Mouse (Mus musculus): ENCODE measurements at regions not wholly inside any gene's neighbourhood (a gene's known extent, or its start where the extent isn't known, plus 50 kb on each side); places are given as distances from the start of the nearest gene placed in this dataset.
A peak's percentile ranks its signal among the peaks of the same experiment; 100 is the strongest.

DNA sequence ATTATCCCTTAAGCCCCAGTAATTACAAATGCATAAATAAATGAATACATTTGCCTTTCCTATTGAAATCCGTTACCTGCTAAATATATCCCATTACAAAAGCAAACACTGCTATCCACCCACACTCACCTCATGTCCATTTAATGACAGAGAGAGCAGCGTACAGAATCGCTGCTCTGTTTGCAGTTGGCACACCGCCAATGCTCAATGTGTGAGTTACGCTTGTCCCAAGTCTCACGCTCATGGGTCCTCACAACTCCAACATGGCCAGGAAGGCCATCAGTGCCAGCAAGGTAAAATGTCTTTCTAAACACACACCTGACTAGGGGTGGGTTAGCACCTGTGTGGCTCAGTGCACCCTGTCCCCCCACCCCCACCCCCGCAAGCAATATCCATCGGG, 150.0 kb upstream of the Igsf21 start:
- no peak for DNase-seq

DNA sequence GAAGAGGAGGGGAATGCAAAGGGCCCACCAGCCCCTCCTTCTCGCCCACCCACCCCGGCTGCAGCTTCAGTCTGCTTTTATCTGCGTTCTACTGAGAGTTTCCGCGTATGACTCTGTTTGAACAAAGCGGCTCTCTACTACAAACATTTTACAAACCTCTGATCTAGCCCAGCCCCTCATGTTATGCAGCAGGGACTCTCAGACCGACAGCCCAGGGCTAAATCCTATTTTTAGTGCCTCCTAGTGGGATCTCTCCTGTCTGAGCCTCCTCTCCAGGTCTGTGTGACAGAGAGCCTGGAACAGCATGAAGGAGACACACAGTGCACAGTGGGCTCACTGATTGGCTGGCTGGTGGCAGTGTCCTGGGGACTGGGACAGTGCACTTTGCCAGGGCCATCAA, 145.7 kb upstream of the Igsf21 start:
- no peak for DNase-seq

DNA sequence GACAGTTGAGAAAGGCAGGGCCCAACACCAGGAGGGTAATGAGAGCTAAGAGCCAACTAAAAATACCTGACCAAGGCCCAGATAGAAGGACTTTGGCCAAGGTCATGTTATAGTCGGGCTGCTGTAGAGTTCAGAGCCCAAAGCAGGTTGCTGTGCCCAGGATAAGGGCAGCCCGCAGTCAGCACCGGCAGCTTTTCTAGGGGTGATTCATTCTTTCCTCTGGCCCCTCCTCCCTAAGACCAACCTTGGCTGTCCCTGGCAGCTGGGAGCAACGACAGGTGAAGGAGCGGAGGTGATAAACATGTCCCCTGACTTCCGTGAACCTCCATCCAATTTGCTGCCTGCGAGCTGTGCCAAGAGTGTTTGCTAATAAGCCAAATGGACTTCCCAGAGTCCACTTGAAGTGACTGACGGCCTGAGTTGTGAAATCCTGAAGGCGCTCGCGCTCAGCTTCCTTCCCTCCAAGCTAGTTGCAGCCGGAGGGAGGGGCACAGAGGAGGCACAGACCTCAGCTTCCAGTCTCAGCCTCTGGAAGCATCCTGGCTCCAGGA, 144.2 kb upstream of the Igsf21 start:
- DNase-seq, result no peak

DNA sequence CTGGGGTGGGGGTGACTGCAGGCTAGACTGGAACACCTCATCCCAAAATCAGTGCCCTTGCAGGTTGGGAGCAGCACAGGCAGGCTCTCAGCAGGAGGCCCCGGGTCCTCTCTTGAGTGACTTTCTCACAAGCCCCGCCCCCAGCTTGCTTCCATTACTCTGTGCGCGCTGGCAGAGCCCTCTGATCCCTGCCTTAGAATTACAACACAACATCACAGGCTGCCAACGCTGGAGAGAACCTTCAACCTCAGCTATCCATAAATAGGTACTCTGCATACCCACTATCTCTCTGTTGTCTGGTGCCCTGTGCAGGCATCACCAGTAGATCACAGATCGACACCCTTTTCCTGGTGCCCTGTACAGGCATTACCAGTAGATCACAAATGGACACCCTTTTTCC, 139.1 kb upstream of the Igsf21 start:
- DNase-seq, result no peak

DNA sequence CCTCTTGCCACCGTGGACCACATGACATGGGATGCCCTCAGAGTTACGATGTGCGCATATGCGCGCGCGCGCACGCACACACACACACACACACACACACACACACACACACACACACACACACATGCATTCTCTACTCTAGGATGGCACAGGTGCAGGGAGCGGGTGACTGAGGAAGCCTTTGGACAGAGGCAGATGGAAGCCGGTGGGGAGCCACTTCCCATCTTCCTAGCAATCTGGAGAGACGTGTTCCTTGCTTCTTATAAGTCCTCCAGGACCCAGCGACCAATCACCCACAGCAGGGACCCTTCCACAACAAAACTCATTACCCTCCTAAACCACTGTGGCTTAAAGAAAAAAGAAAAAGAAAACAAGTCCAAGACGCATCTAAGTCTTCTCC, 138.6 kb upstream of the Igsf21 start:
- DNase-seq, result no peak

DNA sequence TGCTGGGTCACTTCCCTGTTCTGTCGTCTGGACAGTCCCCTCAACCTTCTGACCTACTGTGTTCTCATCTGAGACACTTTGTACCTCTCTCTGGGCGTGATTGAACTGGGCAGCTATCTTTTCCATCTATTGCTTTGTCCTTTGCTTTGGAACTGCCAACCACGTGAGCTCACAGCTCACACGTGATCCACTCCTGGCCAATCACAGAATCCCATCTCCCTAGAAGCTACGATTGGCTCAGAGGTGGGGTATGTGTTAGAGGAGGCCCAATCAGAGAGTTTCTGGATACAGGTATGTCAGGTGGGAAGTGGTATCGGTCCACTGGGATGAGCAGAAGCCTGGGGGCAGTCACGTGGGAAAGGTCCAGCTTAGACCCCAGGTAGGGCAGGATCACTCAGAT, 137.0 kb upstream of the Igsf21 start:
- DNase-seq, result no peak

DNA sequence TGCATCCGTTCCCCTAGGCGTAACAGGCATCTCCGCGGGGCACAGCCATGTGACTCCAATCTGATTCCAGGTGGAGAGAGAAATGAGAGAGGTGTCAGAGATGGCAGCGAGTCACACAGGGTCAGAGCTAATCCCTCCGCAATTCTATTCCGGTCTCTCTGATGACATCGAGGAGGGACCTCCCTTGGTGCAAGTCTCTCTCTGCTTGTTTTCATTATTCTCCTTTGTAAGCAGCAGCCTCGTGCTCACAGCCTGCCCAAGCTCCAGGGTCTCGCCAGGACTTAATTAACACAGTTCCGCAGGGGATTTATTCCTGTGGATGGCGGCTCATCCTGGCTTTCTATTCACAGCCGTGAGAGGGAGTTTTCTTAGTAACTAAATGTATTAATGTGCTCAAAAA, 134.1 kb upstream of the Igsf21 start:
- no peak for DNase-seq

DNA sequence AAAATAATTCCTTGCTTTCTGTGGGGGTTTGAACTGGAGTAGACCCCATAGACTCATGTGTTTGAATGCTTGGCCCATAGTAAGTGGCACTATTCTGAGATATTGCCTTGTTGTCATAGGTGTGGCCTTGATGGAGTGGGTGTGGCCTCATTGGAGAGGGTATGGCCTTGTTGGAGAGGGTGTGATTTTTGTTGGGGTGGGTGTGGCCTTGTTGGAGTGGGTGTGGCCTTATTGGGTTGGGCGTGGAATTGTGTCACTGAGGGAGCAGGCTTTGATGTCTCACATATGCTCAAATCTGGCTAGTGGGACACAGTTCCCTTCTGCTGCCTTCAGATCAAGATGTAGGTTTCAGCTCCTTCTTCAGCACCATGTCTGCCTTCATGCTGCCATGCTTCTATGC, 131.4 kb upstream of the Igsf21 start:
- DNase-seq, result no peak

DNA sequence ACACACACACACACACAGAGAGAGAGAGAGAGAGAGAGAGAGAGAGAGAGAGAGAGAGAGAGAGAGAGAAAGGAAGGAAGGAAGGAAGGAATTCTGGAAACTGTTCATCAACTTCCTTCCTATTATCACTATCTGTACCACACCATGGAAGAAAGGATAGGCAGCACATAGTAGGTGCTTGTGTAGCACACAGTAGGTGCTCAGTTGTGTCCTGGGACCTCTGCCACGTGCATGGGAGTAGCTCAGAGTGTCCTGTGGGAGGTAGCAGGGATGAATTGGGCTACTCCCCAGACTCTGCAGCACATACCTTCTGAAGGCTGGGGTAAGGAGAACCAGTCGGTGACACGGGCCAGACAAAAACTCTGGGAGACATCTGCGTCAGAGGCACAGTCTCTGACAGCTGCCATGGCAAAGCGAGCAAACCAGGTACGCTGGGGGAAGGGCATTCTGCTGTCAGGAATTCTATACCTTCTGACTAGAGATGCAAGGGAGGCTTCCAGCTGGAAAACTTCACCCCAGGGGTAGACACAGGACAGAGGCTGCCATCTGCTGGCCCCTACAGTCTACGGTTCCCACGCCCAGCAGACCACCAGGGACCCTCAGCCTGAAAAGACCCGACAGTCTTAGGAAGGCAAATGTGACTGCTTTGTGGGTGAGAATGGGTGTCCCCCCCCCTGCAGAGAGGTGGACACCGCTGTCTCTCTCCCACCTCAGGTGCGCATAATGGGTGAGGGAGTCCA, 126.2 kb upstream of the Igsf21 start:
- DNase-seq, result no peak

DNA sequence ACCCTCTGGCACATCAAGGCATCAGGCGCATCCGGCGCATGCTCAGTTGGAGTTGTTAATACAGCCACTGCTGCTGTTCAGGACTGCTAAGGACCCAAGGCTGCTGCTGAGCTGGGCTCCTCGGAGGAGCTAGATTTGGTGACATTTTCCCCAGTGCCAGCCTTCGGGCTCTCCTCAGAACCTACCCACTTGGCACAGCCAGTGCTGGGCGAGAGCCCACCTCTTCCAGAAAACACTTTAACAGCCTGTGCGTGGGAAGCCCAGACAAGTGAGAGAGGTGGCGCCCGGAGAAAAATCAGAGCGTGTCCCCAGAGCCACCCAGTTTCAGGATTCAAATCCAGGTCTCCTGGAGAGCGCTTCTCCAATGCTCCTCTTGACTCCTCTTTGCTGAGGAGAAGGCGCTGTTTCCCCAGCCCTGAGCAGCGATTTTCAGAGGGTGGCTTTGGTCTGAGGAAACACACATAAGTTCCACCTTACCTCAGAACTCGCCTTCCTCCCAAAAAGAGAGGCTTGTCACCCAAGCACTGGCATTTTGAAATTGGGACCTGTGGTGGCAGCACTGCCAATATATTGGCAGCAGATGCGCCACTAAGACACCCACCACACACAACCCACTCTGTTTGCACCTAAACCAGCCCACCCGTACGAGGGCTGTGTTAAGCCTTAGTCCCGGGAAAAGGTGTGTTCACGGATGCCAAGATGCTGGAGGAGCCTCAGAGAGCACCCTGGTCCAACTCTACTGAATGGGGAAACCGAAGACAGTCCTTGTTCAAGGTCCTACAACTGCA, 125.0 kb upstream of the Igsf21 start:
- no peak for DNase-seq

DNA sequence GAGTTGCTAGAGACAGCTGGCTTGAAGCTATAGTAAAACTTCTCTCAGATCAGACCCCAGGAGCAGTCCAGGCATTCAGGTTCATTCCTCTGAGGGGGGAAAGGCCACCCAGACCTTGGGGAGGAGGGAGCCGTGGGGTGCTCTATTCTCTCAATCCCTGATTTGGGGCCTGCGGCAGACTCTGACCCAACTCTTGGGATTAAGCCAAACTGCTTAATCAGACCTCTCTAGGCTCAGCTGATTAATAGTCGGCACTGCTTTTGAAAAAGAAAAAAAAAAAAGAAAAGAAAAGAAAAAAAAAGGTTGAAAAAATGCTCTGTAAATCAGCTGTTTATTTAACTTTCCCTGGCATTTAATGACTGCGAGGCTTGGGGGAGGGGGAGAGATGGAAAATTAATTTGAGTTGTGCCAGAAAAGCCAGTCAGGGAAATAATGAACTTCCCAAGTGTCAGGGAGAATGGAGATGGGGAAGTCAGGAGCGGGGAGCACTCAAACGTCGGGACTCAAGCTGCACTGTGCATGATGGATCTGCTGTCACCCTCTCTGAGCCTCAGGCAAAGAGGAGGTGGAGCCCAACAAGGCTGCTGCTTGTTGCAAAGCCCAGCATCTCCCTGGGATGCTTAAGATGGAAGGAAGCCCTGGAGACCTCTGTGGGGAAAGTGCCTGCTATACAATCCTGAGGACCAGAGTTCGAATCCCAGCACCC, 120.5 kb upstream of the Igsf21 start:
- DNase-seq, result no peak

DNA sequence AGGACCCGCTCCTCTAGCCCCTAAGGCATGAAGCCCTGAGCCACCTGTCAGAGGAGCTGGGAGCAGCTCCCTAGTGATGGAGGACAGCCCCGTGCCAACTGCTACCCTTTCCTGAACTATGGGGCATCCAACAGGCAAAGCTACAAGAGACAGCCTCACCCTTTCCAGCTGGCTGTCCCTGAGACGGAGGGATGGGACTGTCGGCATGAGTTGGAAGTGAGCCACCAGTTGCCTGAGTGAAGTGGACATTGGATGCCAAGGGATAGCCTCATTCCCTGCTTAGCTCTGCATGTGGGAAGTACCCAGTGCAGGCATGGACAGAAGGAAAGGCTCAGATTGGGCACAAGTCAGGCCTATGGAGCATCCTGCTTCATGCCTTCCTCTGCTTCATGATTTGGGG, 112.3 kb upstream of the Igsf21 start:
- DNase-seq, result no peak

DNA sequence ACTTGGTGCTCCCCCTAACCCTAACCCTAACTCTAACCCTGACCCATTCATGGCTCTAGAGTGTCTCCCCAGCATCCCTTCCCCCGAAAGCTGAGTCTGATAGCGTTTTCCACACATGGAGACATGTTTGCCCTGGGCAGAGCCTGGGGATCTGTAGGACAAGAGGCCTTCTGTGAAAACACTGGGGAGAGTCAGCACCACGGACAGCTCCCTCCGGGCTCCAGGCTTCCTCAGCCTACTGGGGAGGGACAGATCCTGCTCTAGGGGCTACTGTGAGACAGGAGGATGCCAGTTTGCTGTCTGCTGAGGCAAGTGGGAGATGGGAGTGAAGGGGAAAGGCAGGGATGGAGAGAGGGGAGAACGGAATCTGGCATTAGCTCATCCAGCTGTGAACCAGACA, 111.5 kb upstream of the Igsf21 start:
- peak; percentile 37 to 45 for DNase-seq

DNA sequence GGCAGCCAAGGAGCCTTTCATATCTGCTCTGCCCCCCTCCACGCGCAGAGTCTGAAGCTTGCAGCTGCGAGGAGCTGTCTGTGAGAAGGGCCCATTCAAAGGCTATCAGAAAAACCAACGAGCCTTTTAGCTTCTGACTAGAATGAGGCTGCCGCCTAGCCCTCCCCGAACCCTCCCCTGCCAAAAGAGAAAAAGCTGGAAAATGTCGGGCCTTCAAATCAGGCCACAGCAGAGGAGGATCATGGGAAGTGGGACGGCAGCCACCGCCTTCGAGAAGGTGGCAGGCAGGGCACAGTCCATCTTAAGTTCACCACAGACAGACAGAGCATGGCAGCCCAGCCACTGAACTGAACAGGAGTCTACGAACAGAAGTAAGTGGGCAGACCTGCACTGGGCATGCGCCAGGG, 108.6 kb upstream of the Igsf21 start:
- DNase-seq, result no peak

DNA sequence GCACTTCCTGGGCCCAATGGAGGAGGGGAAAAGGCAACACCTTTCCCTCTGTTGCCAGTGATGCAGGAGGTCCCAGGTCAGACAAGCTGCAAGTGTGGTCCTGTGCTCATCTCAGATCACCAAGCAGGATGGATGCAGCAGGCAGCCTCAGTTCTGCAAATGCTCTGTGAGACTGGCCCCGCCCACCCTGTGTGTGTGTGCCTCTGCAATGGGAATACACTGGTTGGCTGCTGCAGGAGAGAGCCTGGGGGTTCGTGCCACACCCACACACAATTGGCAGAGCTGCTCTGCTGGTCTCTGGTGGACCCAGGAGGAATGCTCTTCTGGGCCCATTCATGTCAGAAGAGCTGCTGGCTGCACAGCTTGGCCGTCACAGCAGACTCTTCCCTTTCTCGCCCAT, 102.2 kb upstream of the Igsf21 start:
- DNase-seq, result no peak

DNA sequence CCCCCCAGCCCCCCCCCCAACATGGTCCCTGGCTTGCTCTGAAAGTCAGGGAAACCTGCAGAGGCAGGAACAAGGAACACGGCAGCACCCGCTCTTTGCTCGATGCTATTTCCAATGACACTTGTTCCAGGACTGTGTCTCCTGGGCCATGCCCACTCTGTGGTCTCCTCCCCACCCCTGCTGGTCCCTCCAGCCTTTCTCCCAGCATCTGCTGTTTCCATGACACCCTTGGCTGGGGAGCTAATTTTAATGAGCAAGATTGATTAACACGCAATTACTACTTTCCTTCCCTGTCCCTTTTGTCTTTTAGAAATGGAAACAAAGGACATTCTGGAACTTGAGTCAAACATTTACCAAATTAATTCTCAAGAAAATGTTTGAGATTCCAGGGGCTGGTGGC, 83.6 kb upstream of the Igsf21 start:
- no peak for DNase-seq

DNA sequence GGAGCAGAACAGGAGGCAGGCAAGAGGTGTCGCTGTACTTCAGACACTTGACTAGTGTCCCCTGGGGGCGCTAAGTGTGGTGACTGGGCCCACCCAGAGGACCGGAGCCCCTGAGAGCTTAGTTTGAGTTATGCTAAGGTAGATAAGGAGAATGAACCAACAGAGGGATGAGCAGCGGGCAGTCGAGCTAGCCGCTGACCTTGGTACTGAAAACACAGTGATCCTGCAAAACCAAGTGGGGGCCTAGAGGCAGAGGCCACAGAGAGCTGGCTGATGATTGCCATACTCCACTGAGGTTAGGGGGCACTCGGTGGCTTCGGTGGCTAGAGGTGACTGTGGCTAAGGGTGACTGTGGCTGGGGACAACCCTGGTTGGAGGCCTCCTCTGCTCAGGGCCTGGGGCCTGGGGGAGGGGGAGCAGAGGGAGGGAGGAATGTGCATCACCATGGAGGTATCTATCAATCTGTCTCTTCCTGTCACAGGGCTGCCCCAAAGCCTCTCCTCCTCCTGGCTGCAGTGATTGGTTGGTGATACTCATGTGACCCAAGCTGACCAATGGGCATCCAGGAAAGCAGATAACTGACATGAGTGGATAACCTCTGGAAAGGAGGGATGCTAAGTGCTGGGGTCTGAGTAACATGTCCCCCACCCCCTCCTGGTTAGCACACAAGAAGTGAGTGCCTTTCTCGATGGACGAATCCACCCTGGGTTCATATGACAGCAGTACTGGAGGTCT, 80.3 kb upstream of the Igsf21 start:
- DNase-seq, result no peak

DNA sequence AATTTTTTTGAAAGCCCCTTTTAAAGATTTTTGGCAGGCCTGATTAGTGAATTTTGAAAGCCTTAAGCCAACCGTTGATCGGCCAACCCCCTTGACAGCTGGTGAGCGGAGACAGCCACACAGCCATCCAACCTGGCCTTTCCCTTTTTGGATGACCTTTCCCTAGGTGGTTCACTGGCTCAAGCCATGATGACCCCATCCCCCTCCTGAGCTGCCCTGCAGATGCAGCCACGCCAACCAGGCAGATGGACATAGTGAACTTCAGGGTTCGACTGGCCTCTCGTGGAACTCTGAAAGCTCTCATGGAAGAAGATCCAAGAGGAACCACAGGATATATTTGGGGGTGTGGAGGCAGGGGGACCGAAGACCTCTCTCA, 79.1 kb upstream of the Igsf21 start:
- DNase-seq, result no peak

DNA sequence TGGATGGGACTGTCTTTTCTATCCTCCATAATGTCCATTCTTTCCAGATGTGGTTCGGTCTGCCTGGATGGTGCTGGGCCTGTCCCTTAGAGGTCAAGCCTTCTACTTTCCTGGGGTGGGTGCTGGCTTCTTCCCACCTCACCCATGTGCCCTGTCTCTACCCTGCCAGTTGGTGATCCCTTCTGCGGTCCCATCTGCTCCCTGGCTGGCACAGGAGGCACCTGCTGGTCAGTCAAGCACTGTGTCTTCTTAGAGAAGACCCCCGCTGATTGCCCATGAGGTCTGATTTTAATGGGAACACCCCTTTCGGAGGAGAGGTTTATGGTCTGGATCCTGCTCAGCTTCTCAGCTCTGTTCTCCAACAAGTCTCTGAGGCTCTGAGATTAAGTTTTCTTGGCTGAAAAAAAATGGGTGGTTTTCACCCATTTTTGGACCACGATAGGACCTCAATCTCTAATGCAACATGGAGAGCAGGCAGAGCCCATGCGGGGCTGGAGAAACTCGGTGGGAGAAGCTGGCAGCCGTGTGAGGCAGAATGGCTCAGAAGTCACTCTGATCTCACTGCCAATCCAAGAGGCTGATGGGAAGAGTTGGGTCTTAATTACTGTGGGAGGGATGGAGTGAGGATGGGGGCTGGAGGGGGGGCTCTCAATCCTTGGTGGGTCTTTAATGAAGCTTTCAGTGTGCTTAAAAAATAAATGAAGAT, 78.5 kb upstream of the Igsf21 start:
- DNase-seq, result no peak

DNA sequence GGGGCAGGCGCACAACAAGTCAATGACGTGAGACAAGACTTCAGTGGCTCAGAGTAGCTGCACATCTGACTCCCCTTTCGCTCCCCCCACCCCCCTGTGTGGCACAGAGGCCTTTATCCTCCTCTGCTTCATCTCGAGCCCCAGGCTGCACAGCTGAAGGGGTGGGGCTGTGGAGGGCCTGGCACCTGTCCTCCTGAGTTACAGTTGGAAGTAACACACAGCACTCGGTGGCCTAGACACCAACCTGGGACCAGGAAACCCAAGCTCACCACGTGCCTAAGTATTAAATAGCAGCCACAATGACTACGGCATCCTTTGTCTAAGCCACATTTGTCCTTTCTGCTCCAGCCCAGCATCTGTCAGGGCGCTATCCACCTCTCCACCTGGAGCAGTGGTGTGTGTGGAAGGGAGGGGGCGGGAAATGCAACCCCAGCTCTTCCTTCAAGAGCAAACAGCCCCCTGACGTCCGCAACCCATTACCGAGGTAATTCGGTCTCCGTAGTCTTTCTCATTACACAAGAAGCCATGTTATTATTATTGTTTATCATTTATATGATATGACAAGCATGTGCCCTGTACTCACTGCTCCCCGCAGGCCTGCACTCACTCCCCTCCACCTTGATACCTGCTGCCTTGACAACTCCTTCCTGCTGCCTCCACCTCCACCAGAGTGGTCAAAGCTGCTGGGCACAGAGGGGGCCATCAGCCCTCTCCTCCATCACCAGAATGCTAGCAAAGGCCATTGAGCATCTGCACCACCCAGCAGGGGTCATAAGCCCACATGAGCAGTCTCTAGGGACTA, 73.7 kb upstream of the Igsf21 start:
- DNase-seq, result no peak

DNA sequence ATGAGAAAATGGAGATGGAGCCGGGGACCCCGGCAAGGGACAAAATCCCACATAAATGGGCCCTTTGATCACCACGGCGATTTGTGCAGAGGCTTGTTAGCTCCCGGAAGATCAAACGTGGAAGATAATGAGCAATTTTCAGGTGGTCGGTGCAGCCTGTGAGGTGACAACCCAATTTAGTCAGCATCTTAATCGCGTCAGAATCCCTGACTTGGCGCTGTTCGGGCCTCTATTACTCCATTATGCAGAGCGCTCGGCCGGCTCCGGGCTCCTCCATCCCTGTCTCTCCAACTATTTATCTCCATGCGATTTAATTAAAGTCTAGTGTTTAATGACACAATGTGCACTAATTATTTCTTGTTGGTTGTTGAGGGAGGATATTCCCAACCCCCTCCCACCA, 66.1 kb upstream of the Igsf21 start:
- DNase-seq, result no peak

DNA sequence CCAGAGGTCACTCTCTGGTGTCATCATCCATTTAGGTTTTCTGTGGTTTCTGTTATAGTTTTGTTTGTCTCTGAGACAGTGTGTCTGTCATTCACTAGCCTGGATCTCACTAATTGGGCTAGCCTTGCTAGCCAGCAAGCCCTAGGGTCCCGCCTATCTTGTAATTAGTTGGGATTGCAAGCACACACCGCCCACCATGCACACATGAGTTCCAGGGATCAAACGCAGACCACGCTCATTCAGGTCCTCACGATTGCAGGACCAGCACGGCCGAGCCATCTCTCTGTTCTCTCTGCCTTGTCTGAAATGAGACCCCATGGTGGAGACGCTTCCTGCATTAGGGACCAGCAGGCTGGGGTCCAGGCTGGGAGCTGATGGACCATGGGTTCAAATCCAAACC, 60.9 kb upstream of the Igsf21 start:
- DNase-seq, result no peak
